Mouse (Mus musculus): ENCODE data around the gene Smox.

DNA sequence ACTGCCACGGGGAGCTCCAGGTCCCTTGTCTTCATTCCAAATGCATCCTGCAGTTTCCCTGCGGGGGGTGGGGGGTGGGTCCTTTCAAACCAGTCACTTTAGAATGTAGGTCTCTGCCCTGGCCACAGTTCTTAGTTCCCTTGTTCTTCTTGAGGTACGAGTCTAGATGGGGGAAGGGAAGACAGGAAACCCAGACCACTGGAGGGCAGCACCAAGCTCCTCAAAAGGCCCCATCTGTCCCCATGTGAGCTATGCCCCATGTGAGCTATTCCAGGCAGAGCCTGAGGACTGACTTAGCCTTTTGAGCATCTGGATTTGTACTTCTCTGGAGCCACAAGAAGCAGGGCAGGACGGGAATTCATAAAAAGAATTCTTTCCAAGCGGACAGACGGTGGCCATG is 51.2 kb downstream of the Smox start:
- no peak for TF ChIP-seq CTCF (IDR thresholded peaks at IDR 0.05; ENCODE audit: control insufficient read depth, insufficient read depth, insufficient replicate concordance, low read depth, low read length)
- no peak for TF ChIP-seq POLR2A (IDR thresholded peaks at IDR 0.05; ENCODE audit: control insufficient read depth, low read depth, low read length)
